Mouse (Mus musculus) Patski (cell line): ENCODE measurements at regions not wholly inside any gene's neighbourhood (a gene's known extent, or its start where the extent isn't known, plus 50 kb on each side); places are given as distances from the start of the nearest gene placed in this dataset.

Experiments used
- ATAC-seq: fragments of 100-300 bp; one replicate; pipeline ENCODE4 v1.8.0; 2021
- CTCF ChIA-PET: fragments of 350-600 bp; sonication (Branson Sonifier 250); formaldehyde crosslinking; loops from one replicate; lab custom pipeline; 2022; ENCODE audit warnings: inconsistent platforms; lab: Charles Lee
- POLR2A ChIA-PET: fragments of 350-600 bp; sonication (Branson Sonifier 250); formaldehyde crosslinking; loops from one replicate; lab custom pipeline; 2022; ENCODE audit warnings: antibody characterized with exemption, inconsistent platforms; lab: Charles Lee
- DNase-seq: peaks from one replicate; pipeline ENCODE4 v3.0.0-alpha.2; 2011; ENCODE audit warnings: low read depth, low spot score
- H3K27me3 ChIP-seq: fragments of 371-371 bp; one replicate; pipeline ENCODE4 v1.5.1; 2021
- CTCF ChIP-seq: fragments of 100-300 bp; IDR thresholded peaks from one replicate; pipeline ENCODE4 v1.5.1; 2021
- in situ Hi-C: fragments of 300-500 bp; cut with MboI; formaldehyde crosslinking; loops from 3 replicates; pipeline ENCODE4 v1.11.1; 2018; ENCODE audit warnings: low pct_unique_long_range_greater_than_20kb, mixed read lengths

GRCm38 (mm10) chr1:143888065-143888464, 111.0 kb downstream of the Uchl5 start:
- ATAC-seq (no peak), DNase-seq (no peak)
- POLR2A ChIA-PET, result interaction anchor here (0.9 kb wide), 1 partner anchor 86 kb away, joined by 3 read pairs; no protein-coding TSS in a partner anchor
- no peak for TF ChIP-seq CTCF
- no peaks in the 10 kb centered on the region for H3K27me3 ChIP-seq
- CTCF ChIA-PET, result no interaction called here
- in situ Hi-C loops, result no loop called here

GRCm38 (mm10) chr1:143886014-143886413, 108.9 kb downstream of the Uchl5 start:
- TF ChIP-seq CTCF, result no peak
- ATAC-seq, result no peak

GRCm38 (mm10) chr1:143881192-143881591, 104.1 kb downstream of the Uchl5 start:
- POLR2A ChIA-PET, result no interaction called here
- DNase-seq (no peak), ATAC-seq (no peak)
- CTCF ChIA-PET, result interaction anchor here (0.9 kb wide), 1 partner anchor 67 kb away, joined by 3 read pairs; no protein-coding TSS in a partner anchor
- no peaks in the 10 kb centered on the region for H3K27me3 ChIP-seq
- TF ChIP-seq CTCF, result no peak
- in situ Hi-C loops, result no loop called here

More at GRCm38 (mm10) chr1:143886014-143886413, 108.9 kb downstream of the Uchl5 start:
- in situ Hi-C loops, result no loop called here
- CTCF ChIA-PET, result interaction anchor here (1.3 to 1.5 kb wide), 2 partner anchors 13 to 25 kb away, joined by 4 to 5 read pairs; no protein-coding TSS in a partner anchor
- DNase-seq, result no peak
- POLR2A ChIA-PET, result no interaction called here
- H3K27me3 ChIP-seq, result no peaks in the 10 kb centered on the region

GRCm38 (mm10) chr1:143879622-143880021, 102.5 kb downstream of the Uchl5 start:
- ATAC-seq (no peak), DNase-seq (no peak)
- no peaks in the 10 kb centered on the region for H3K27me3 ChIP-seq
- POLR2A ChIA-PET, result no interaction called here
- CTCF ChIA-PET, result no interaction called here
- TF ChIP-seq CTCF, result no peak
- in situ Hi-C loops, result no loop called here

GRCm38 (mm10) chr1:143878266-143878665, 101.2 kb downstream of the Uchl5 start:
- TF ChIP-seq CTCF, result no peak
- in situ Hi-C loops, result no loop called here
- ATAC-seq (no peak), DNase-seq (no peak)
- ChIA-PET CTCF (no interaction called here), POLR2A (no interaction called here)
- H3K27me3 ChIP-seq, result no peaks in the 10 kb centered on the region

- ATAC-seq (no peak), DNase-seq (no peak)
- H3K27me3 ChIP-seq, result no peaks in the 10 kb centered on the region
- TF ChIP-seq CTCF, result no peak
- POLR2A ChIA-PET, result no interaction called here
- CTCF ChIA-PET, result interaction anchor here (1.6 to 1.8 kb wide), 2 partner anchors 25 to 138 kb away, joined by 4 to 5 read pairs; no protein-coding TSS in a partner anchor
- in situ Hi-C loops, result no loop called here
These were observed 83.2 kb downstream of the Uchl5 start for GRCm38 (mm10) chr1:143860319-143860718.

- in situ Hi-C loops, result no loop called here
- no peak for DNase-seq
- CTCF ChIA-PET, result interaction anchor here (1.3 to 1.6 kb wide), 3 partner anchors 14 to 140 kb away, joined by 3 to 5 read pairs (median 4); no protein-coding TSS in a partner anchor
- POLR2A ChIA-PET, result no interaction called here
- no peak for TF ChIP-seq CTCF
- no peaks in the 10 kb centered on the region for H3K27me3 ChIP-seq
- ATAC-seq, result no peak
These were observed 81.5 kb downstream of the Uchl5 start for GRCm38 (mm10) chr1:143858532-143858931.
